Mouse (Mus musculus) cortical plate, adult 2 months (tissue): Measurements from ENCODE around the gene Galnt6.

Source experiments
- CTCF ChIP-seq: fragments of 200-500 bp; IDR thresholded peaks from 2 replicates; pipeline ENCODE4 v1.5.1; 2011; ENCODE audit warnings: mild to moderate bottlenecking, control low read depth, low read length; ENCODE audit not compliant: insufficient read depth; ENCODE audit errors: extremely low read depth
- POLR2A ChIP-seq: fragments of 200-500 bp; IDR thresholded peaks from 2 replicates; pipeline ENCODE4 v1.6.1; 2011; ENCODE audit warnings: mild to moderate bottlenecking, low read length, control low read depth; ENCODE audit not compliant: insufficient read depth; ENCODE audit errors: extremely low read depth

GRCm38 (mm10) chr15:100650111-100650510 is 79.1 kb downstream of the Galnt6 start:
- no peak for TF ChIP-seq CTCF
- no peak for TF ChIP-seq POLR2A
